Mouse (Mus musculus) CH12.LX (cell line): ENCODE measurements around the gene Ascc2. TPM values are rescaled to one million over a fixed set of nuclear protein-coding genes. Genes with fewer than 3 reads are reported as not detected.

Source experiments
- DNase-seq: peaks from one replicate; pipeline ENCODE4 v3.0.0-alpha.2; 2013; ENCODE audit errors: extremely low read depth
- H3K27ac ChIP-seq: 2 replicates; pipeline ENCODE4 v1.5.1; 2012; ENCODE audit warnings: low read depth, mild to moderate bottlenecking, control low read depth, moderate library complexity; ENCODE audit not compliant: insufficient read depth
- H3K27me3 ChIP-seq: replicated peaks from 2 replicates; pipeline ENCODE3; 2012; ENCODE audit warnings: inconsistent platforms
- H3K36me3 ChIP-seq, 2 experiments: replicated peaks in 1 of 2; 2 replicates each; pipeline versions ENCODE3 to v1.6.1; 2012; ENCODE audit warnings: inconsistent platforms in 1 of 2, low read length in 1 of 2, mild to moderate bottlenecking in 1 of 2, mixed read lengths in 1 of 2, moderate library complexity in 1 of 2; ENCODE audit not compliant: control insufficient read depth in 1 of 2, insufficient read depth in 1 of 2
- H3K4me1 ChIP-seq, 2 experiments: 2 replicates each; pipeline ENCODE4 v1.6.1; 2012; ENCODE audit warnings: inconsistent platforms in 1 of 2, moderate library complexity in 1 of 2; ENCODE audit not compliant: insufficient read depth in 2 of 2, control insufficient read depth in 1 of 2
- H3K4me2 ChIP-seq: 2 replicates; pipeline ENCODE4 v1.6.1; 2012; ENCODE audit warnings: low read depth, mild to moderate bottlenecking, control low read depth; ENCODE audit not compliant: poor library complexity, insufficient read depth, severe bottlenecking
- H3K4me3 ChIP-seq, 3 experiments: fragments of 150-350 bp in 1 of 3; sonication (generic) in 1 of 3; replicated peaks in 1 of 3; 2 replicates each; pipeline versions ENCODE3 to v1.5.1; 2011 to 2012; ENCODE audit warnings: low read depth in 2 of 3, low read length in 2 of 3, mild to moderate bottlenecking in 2 of 3, moderate library complexity in 2 of 3, control low read depth in 1 of 3, improper control_type of control experiment in 1 of 3, inconsistent platforms in 1 of 3, mixed read lengths in 1 of 3; ENCODE audit not compliant: poor library complexity in 1 of 3
- H3K79me2 ChIP-seq: replicated peaks from 2 replicates; pipeline ENCODE4 v1.6.1; 2012; ENCODE audit warnings: mild to moderate bottlenecking, moderate library complexity; ENCODE audit not compliant: control insufficient read depth, poor library complexity, insufficient read depth, severe bottlenecking; ENCODE audit errors: extremely low read depth
- H3K9ac ChIP-seq: 2 replicates; pipeline ENCODE4 v1.6.1; 2012; ENCODE audit warnings: low read depth, mild to moderate bottlenecking, control low read depth, moderate library complexity; ENCODE audit not compliant: insufficient read depth
- H3K9me3 ChIP-seq: replicated peaks from 2 replicates; pipeline ENCODE3; 2012; ENCODE audit warnings: low read length, inconsistent platforms, mixed read lengths
- E2F4 ChIP-seq: IDR thresholded peaks from 2 replicates; pipeline ENCODE4 v1.6.1; 2011; ENCODE audit warnings: low read depth, low read length, improper control_type of control experiment; ENCODE audit not compliant: insufficient replicate concordance
- ELF1 ChIP-seq: IDR thresholded peaks from 2 replicates; pipeline ENCODE4 v1.6.1; 2014; ENCODE audit warnings: low read depth, mild to moderate bottlenecking, inconsistent platforms, low read length, improper control_type of control experiment
- EP300 ChIP-seq: IDR thresholded peaks from 2 replicates; pipeline ENCODE4 v1.6.1; 2011; ENCODE audit warnings: low read length, improper control_type of control experiment
- HCFC1 ChIP-seq: IDR thresholded peaks from 2 replicates; pipeline ENCODE4 v1.6.1; 2012; ENCODE audit warnings: low read depth, mild to moderate bottlenecking, inconsistent platforms, low read length, improper control_type of control experiment
- IRF4 ChIP-seq: IDR thresholded peaks from 2 replicates; pipeline ENCODE4 v1.6.1; 2014; ENCODE audit warnings: low read depth, mild to moderate bottlenecking, inconsistent platforms, low read length, improper control_type of control experiment
- JUND ChIP-seq: conservative IDR thresholded peaks from 2 replicates; pipeline ENCODE4 v1.6.1; 2011; ENCODE audit warnings: low read depth, low read length, improper control_type of control experiment
- KAT2A ChIP-seq: IDR thresholded peaks from 2 replicates; pipeline ENCODE4 v1.6.1; 2012; ENCODE audit warnings: low read length, improper control_type of control experiment, inconsistent platforms; ENCODE audit not compliant: insufficient replicate concordance
- MEF2A ChIP-seq: IDR thresholded peaks from 2 replicates; pipeline ENCODE4 v1.6.1; 2014; ENCODE audit warnings: low read depth, mild to moderate bottlenecking, inconsistent platforms, low read length, improper control_type of control experiment, borderline replicate concordance
- NRF1 ChIP-seq: IDR thresholded peaks from 2 replicates; pipeline ENCODE4 v1.6.1; 2014; ENCODE audit warnings: low read depth, mild to moderate bottlenecking, inconsistent platforms, low read length, improper control_type of control experiment, moderate library complexity
- RAD21 ChIP-seq: IDR thresholded peaks from 2 replicates; pipeline ENCODE4 v1.6.1; 2011; ENCODE audit warnings: low read depth, mild to moderate bottlenecking, low read length, improper control_type of control experiment, moderate library complexity
- TBP ChIP-seq: conservative IDR thresholded peaks from 2 replicates; pipeline ENCODE4 v1.6.1; 2011; ENCODE audit warnings: low read depth, low read length, improper control_type of control experiment
- UBTF ChIP-seq: IDR thresholded peaks from 2 replicates; pipeline ENCODE4 v1.6.1; 2012; ENCODE audit warnings: low read depth, mild to moderate bottlenecking, inconsistent platforms, low read length, improper control_type of control experiment, moderate library complexity
- ZC3H11A ChIP-seq: IDR thresholded peaks from 2 replicates; pipeline ENCODE4 v1.6.1; 2012; ENCODE audit warnings: low read depth, mild to moderate bottlenecking, inconsistent platforms, low read length, improper control_type of control experiment
- ZNF384 ChIP-seq: IDR thresholded peaks from 2 replicates; pipeline ENCODE4 v1.6.1; 2012; ENCODE audit warnings: low read depth, low read length, improper control_type of control experiment, inconsistent platforms
- dilution Hi-C: fragments of 300-500 bp; cut with MboI; formaldehyde crosslinking; loops from 2 replicates; pipeline ENCODE4 v1.14.3; 2020; ENCODE audit warnings: low sequenced_read_pairs; ENCODE audit not compliant: extremely low pct_unique_long_range_greater_than_20kb, extremely low pct_ligation_motif_present
- in situ Hi-C: fragments of 300-500 bp; cut with MboI; formaldehyde crosslinking; loops from 3 replicates; pipeline ENCODE4 v1.14.3; 2019; ENCODE audit warnings: low sequenced_read_pairs, low pct_ligation_motif_present, low pct_unique_long_range_greater_than_20kb, mixed read lengths
- polyA plus RNA-seq: library from polyadenylated mRNA; unstranded; fragments of >175 nt; gene quantifications from 2 replicates; pipeline ENCODE4 v1.2.1, GENCODE M21; 2012; ENCODE audit warnings: low read depth; ENCODE audit not compliant: insufficient read length
- total RNA-seq, 2 experiments: library from RNA; depleted of rRNA; stranded (reverse); fragments of 300-350 nt in 1 of 2; fragments of >200 nt in 1 of 2; gene quantifications; 2 replicates each; pipeline ENCODE4 v1.2.3; 2012 to 2014

Ascc2 gene
- total and polyA plus RNA-seq, 3 experiments, result 25.1 to 52.9 (median 34.6) TPM

- no peak for TF ChIP-seq E2F4
These were observed 82.8 kb downstream of the Ascc2 start (continued) for GRCm38 (mm10) chr11:4720393-4720792.

GRCm38 (mm10) chr11:4720900-4721580 lies 83.5 kb downstream of the Ascc2 start:
- in situ Hi-C loops, result no loop called here
- H3K79me2 ChIP-seq, result no peaks in the 10 kb centered on the region
- dilution Hi-C loops, result no loop called here

GRCm38 (mm10) chr11:4721728-4722127 lies 84.2 kb downstream of the Ascc2 start:
- TF ChIP-seq HCFC1 (no peak), NRF1 (no peak), EP300 (no peak), ZC3H11A (no peak), TBP (no peak)
- Histone ChIP-seq H3K36me3 (peaks cover 42 to 60% of the 10 kb centered on the region in 2 experiments), H3K9me3 (no peaks in the 10 kb centered on the region), H3K27ac (no peak overlapping the region), H3K4me3 (no peak overlapping the region), H3K4me1 (peaks cover 22 to 41% of the 10 kb centered on the region in 2 experiments), H3K4me2 (no peak overlapping the region), H3K79me2 (no peaks in the 10 kb centered on the region), H3K27me3 (no peaks in the 10 kb centered on the region), H3K9ac (no peak overlapping the region)
- dilution Hi-C loops (no loop called here), in situ Hi-C loops (no loop called here)
- DNase-seq, result no peak

More at GRCm38 (mm10) chr11:4720900-4721580, 83.5 kb downstream of the Ascc2 start:
- no peak for TF ChIP-seq JUND
- TF ChIP-seq ZNF384, result no peak
- no peak for TF ChIP-seq RAD21
- no peak for TF ChIP-seq HCFC1
- TF ChIP-seq ZC3H11A, result no peak
- no peak for TF ChIP-seq MEF2A
- no peak for TF ChIP-seq KAT2A
- TF ChIP-seq UBTF, result no peak
- TF ChIP-seq ELF1, result no peak
- no peak; the same call in 1 of the 2 replicates for TF ChIP-seq EP300
- no peak for TF ChIP-seq NRF1
- TF ChIP-seq IRF4, result no peak
- DNase-seq, result no peak
- Histone ChIP-seq H3K4me3 (no peak overlapping the region), H3K27me3 (no peaks in the 10 kb centered on the region), H3K36me3 (peaks cover 38 to 59% of the 10 kb centered on the region in 2 experiments), H3K9me3 (no peaks in the 10 kb centered on the region), H3K4me1 (peaks cover 28 to 48% of the 10 kb centered on the region in 2 experiments), H3K27ac (no peak overlapping the region), H3K4me2 (no peak overlapping the region), H3K9ac (no peak overlapping the region)
